Mouse (Mus musculus) liver, embryonic 12.5 days (tissue): ENCODE results near the gene Lrrfip1. TPM values are rescaled to one million over a fixed set of nuclear protein-coding genes. Genes with fewer than 3 reads are reported as not detected.

ENCODE experiments used
- ATAC-seq: fragments of 200-750 bp; cut with Nextera tagmentation; 2 replicates; pipeline ENCODE4 v1.8.0; 2017; ENCODE audit warnings: moderate number of reproducible peaks, mild to moderate bottlenecking, moderate library complexity
- H3K27ac ChIP-seq: fragments of 300-500 bp; sonication (generic); 2 replicates; pipeline ENCODE4 v1.5.1; 2016; ENCODE audit warnings: mild to moderate bottlenecking
- H3K27me3 ChIP-seq: fragments of 300-500 bp; sonication (generic); replicated peaks from 2 replicates; pipeline ENCODE4 v1.6.1; 2016; ENCODE audit warnings: mild to moderate bottlenecking, moderate library complexity
- H3K36me3 ChIP-seq: fragments of 300-500 bp; sonication (generic); 2 replicates; pipeline ENCODE4 v1.6.1; 2016; ENCODE audit warnings: mild to moderate bottlenecking, moderate library complexity
- H3K4me1 ChIP-seq: fragments of 300-500 bp; sonication (generic); 2 replicates; pipeline ENCODE4 v1.6.1; 2016
- H3K4me2 ChIP-seq: fragments of 300-500 bp; sonication (generic); 2 replicates; pipeline ENCODE4 v1.6.1; 2016; ENCODE audit warnings: mild to moderate bottlenecking, moderate library complexity
- H3K4me3 ChIP-seq: fragments of 300-500 bp; sonication (generic); 2 replicates; pipeline ENCODE4 v1.5.1; 2016; ENCODE audit warnings: mild to moderate bottlenecking, moderate library complexity
- H3K9ac ChIP-seq: fragments of 300-500 bp; sonication (generic); 2 replicates; pipeline ENCODE4 v1.6.1; 2016; ENCODE audit warnings: mild to moderate bottlenecking, moderate library complexity
- H3K9me3 ChIP-seq: fragments of 300-500 bp; sonication (generic); replicated peaks from 2 replicates; pipeline ENCODE4 v1.6.1; 2016; ENCODE audit warnings: mild to moderate bottlenecking, moderate library complexity
- WGBS: fragments of 180-500 bp; shearing (Covaris S2); methylation state at CpG from one replicate; pipeline ENCODE4 v1.1.7; 2016; ENCODE audit not compliant: insufficient replicate concordance; 5-methylcytosine and 5-hydroxymethylcytosine counted together
- polyA plus RNA-seq: library from polyadenylated mRNA; unstranded; fragments of >200 nt; fragmentation: Nextera tagmentation; extraction: Ambion mirVana; gene quantifications from 2 replicates; pipeline ENCODE4 v1.2.1, GENCODE M21; 2016

The Lrrfip1 gene
- polyA plus RNA-seq, 1 experiment from 2014 or later = 18.1 TPM

- H3K4me3 ChIP-seq = no peak overlapping the region
- H3K36me3 ChIP-seq = no peaks in the 10 kb centered on the region
- 58% methylated on average over 10 of the region's 10 CpGs for WGBS
- H3K9ac ChIP-seq = no peak overlapping the region
- no peak for ATAC-seq
- H3K27me3 ChIP-seq = peaks cover 4% of the 10 kb centered on the region
- H3K4me1 ChIP-seq = peaks cover 4% of the 10 kb centered on the region
- no peaks in the 10 kb centered on the region for H3K9me3 ChIP-seq
- no peak overlapping the region for H3K4me2 ChIP-seq
- no peak overlapping the region for H3K27ac ChIP-seq
These were observed 28.6 kb upstream of the Lrrfip1 start for GRCm38 (mm10) chr1:90969881-90970390.

GRCm38 (mm10) chr1:90972911-90973573 lies 25.5 kb upstream of the Lrrfip1 start:
- H3K9me3 ChIP-seq = no peaks in the 10 kb centered on the region
- 21% methylated on average over 9 of the region's 9 CpGs for WGBS
- H3K4me2 ChIP-seq = no peak overlapping the region
- H3K4me3 ChIP-seq = no peak overlapping the region
- peaks cover 4% of the 10 kb centered on the region for H3K27me3 ChIP-seq
- no peak overlapping the region for H3K9ac ChIP-seq
- H3K4me1 ChIP-seq = peaks cover 4% of the 10 kb centered on the region
- H3K36me3 ChIP-seq = no peaks in the 10 kb centered on the region
- H3K27ac ChIP-seq = no peak overlapping the region
- ATAC-seq = no peak

- Histone ChIP-seq H3K36me3 (no peaks in the 10 kb centered on the region), H3K27ac (no peak overlapping the region), H3K4me3 (no peak overlapping the region), H3K27me3 (peaks cover 4% of the 10 kb centered on the region), H3K4me1 (peaks cover 4% of the 10 kb centered on the region), H3K9ac (no peak overlapping the region), H3K4me2 (no peak overlapping the region), H3K9me3 (no peaks in the 10 kb centered on the region)
- 72% methylated on average over 2 of the region's 2 CpGs for WGBS
- ATAC-seq = no peak
These were observed 25.0 kb upstream of the Lrrfip1 start for GRCm38 (mm10) chr1:90973574-90973911.

- Histone ChIP-seq H3K27me3 (peaks cover 4% of the 10 kb centered on the region), H3K36me3 (no peaks in the 10 kb centered on the region), H3K9ac (no peak overlapping the region), H3K4me1 (peaks cover 4% of the 10 kb centered on the region), H3K9me3 (no peaks in the 10 kb centered on the region), H3K27ac (no peak overlapping the region), H3K4me3 (no peak overlapping the region), H3K4me2 (no peak overlapping the region)
- 15% methylated on average over 12 of the region's 12 CpGs for WGBS
- ATAC-seq = 0 out of 2 replicates have a peak, but pooled peaks have one; percentile 27
These were observed 23.5 kb upstream of the Lrrfip1 start for GRCm38 (mm10) chr1:90974906-90975649.

- no peaks in the 10 kb centered on the region for H3K36me3 ChIP-seq
- no peak overlapping the region for H3K4me2 ChIP-seq
- peaks cover 4% of the 10 kb centered on the region for H3K4me1 ChIP-seq
- H3K9ac ChIP-seq = no peak overlapping the region
- H3K27ac ChIP-seq = no peak overlapping the region
- peaks cover 4% of the 10 kb centered on the region for H3K27me3 ChIP-seq
- H3K4me3 ChIP-seq = no peak overlapping the region
- no peaks in the 10 kb centered on the region for H3K9me3 ChIP-seq
- 73% methylated on average over 4 of the region's 4 CpGs for WGBS
- ATAC-seq = no peak
These were observed 22.6 kb upstream of the Lrrfip1 start for GRCm38 (mm10) chr1:90975960-90976359.

- no peak for ATAC-seq
- Histone ChIP-seq H3K27ac (no peak overlapping the region), H3K27me3 (no peaks in the 10 kb centered on the region), H3K4me2 (no peak overlapping the region), H3K9me3 (no peaks in the 10 kb centered on the region), H3K4me3 (no peak overlapping the region), H3K4me1 (no peaks in the 10 kb centered on the region), H3K36me3 (no peaks in the 10 kb centered on the region), H3K9ac (no peak overlapping the region)
- WGBS = 67% methylated on average over 10 of the region's 10 CpGs
These were observed 17.8 kb upstream of the Lrrfip1 start for GRCm38 (mm10) chr1:90980638-90981330.

- no peak overlapping the region for H3K4me3 ChIP-seq
- no peak for ATAC-seq
- no peaks in the 10 kb centered on the region for H3K4me1 ChIP-seq
- H3K27me3 ChIP-seq = no peaks in the 10 kb centered on the region
- no peaks in the 10 kb centered on the region for H3K36me3 ChIP-seq
- no peak overlapping the region for H3K27ac ChIP-seq
- no peaks in the 10 kb centered on the region for H3K9me3 ChIP-seq
- 53% methylated on average over 3 of the region's 3 CpGs for WGBS
- H3K4me2 ChIP-seq = no peak overlapping the region
- H3K9ac ChIP-seq = no peak overlapping the region
These were observed 17.2 kb upstream of the Lrrfip1 start for GRCm38 (mm10) chr1:90981346-90981745.

GRCm38 (mm10) chr1:90995916-90996315 lies 2.6 kb upstream of the Lrrfip1 start:
- Histone ChIP-seq H3K36me3 (no peaks in the 10 kb centered on the region), H3K27me3 (peaks cover 39% of the 10 kb centered on the region), H3K27ac (no peak overlapping the region), H3K9me3 (0 out of 2 replicates have a peak, but pooled peaks cover 6% of the 10 kb centered on the region), H3K4me3 (no peak overlapping the region), H3K4me1 (0 out of 2 replicates have a peak, but pooled peaks cover 13% of the 10 kb centered on the region), H3K9ac (no peak overlapping the region), H3K4me2 (no peak overlapping the region)
- ATAC-seq = no peak
- WGBS = 70% methylated on average over 1 of the region's 1 CpGs

- ATAC-seq = no peak
- H3K4me2 ChIP-seq = no peak overlapping the region
- no peak overlapping the region for H3K27ac ChIP-seq
- no peaks in the 10 kb centered on the region for H3K36me3 ChIP-seq
- H3K9me3 ChIP-seq = 0 out of 2 replicates have a peak, but pooled peaks cover 6% of the 10 kb centered on the region
- H3K9ac ChIP-seq = no peak overlapping the region
- H3K27me3 ChIP-seq = peaks cover 45% of the 10 kb centered on the region
- 0 out of 2 replicates have a peak, but pooled peaks cover 13% of the 10 kb centered on the region for H3K4me1 ChIP-seq
- 47% methylated on average over 4 of the region's 4 CpGs for WGBS
- no peak overlapping the region for H3K4me3 ChIP-seq
These were observed 1.4 kb upstream of the Lrrfip1 start for GRCm38 (mm10) chr1:90997136-90997535.

GRCm38 (mm10) chr1:90997641-90998040 lies 896 bp upstream of the Lrrfip1 start:
- Histone ChIP-seq H3K4me2 (no peak overlapping the region), H3K27ac (no peak overlapping the region), H3K9me3 (0 out of 2 replicates have a peak, but pooled peaks cover 6% of the 10 kb centered on the region), H3K4me1 (0 out of 2 replicates have a peak, but pooled peaks cover 13% of the 10 kb centered on the region), H3K4me3 (no peak overlapping the region), H3K36me3 (no peaks in the 10 kb centered on the region), H3K9ac (no peak overlapping the region), H3K27me3 (peaks cover 48% of the 10 kb centered on the region)
- WGBS = 57% methylated on average over 5 of the region's 5 CpGs
- ATAC-seq = no peak

- Histone ChIP-seq H3K4me2 (peak overlapping the region; percentile 72), H3K9ac (peak overlapping the region; percentile 61), H3K36me3 (no peaks in the 10 kb centered on the region), H3K4me1 (0 out of 2 replicates have a peak, but pooled peaks cover 13% of the 10 kb centered on the region), H3K4me3 (peak overlapping the region; percentile 62), H3K27me3 (peaks cover 48% of the 10 kb centered on the region), H3K9me3 (0 out of 2 replicates have a peak, but pooled peaks cover 6% of the 10 kb centered on the region), H3K27ac (no peak overlapping the region)
- WGBS = 3% methylated on average over 41 of the region's 41 CpGs
- peak; percentile 38; the same call in 1 of the 2 replicates for ATAC-seq
These were observed 514 bp downstream of the Lrrfip1 start for GRCm38 (mm10) chr1:90998891-90999611.
